Mouse (Mus musculus) MEL (cell line): Measurements from ENCODE around the gene Krtap16-3.

Experiments
- CTCF ChIP-seq, 3 experiments: IDR thresholded peaks in 2 of 3; conservative IDR thresholded peaks in 1 of 3; 2 replicates each; pipeline ENCODE4 v1.5.1; 2011 to 2012; ENCODE audit warnings: low read length in 3 of 3, low read depth in 2 of 3, mild to moderate bottlenecking in 2 of 3, improper control_type of control experiment in 1 of 3, inconsistent platforms in 1 of 3, mixed read lengths in 1 of 3, moderate library complexity in 1 of 3; ENCODE audit not compliant: control insufficient read depth in 1 of 3, insufficient read depth in 1 of 3, poor library complexity in 1 of 3, severe bottlenecking in 1 of 3
- JUND ChIP-seq: IDR thresholded peaks from 2 replicates; pipeline ENCODE4 v1.6.1; 2011; ENCODE audit warnings: low read depth, mild to moderate bottlenecking, improper control_type of control experiment, low read length
- POLR2A ChIP-seq, 2 experiments: IDR thresholded peaks; 2 replicates each; pipeline ENCODE4 v1.6.1; 2011 to 2012; ENCODE audit warnings: low read length in 2 of 2, mild to moderate bottlenecking in 2 of 2, control low read depth in 1 of 2, improper control_type of control experiment in 1 of 2, low read depth in 1 of 2, moderate library complexity in 1 of 2; ENCODE audit not compliant: control insufficient read depth in 1 of 2, insufficient read depth in 1 of 2, poor library complexity in 1 of 2
- POLR2AphosphoS2 ChIP-seq: IDR thresholded peaks from 2 replicates; pipeline ENCODE4 v1.6.1; 2011; ENCODE audit warnings: low read length, improper control_type of control experiment
- SIN3A ChIP-seq: IDR thresholded peaks from 2 replicates; pipeline ENCODE4 v1.6.1; 2012; ENCODE audit warnings: low read length, improper control_type of control experiment, inconsistent platforms
- USF2 ChIP-seq, 2 experiments: IDR thresholded peaks; 2 replicates each; pipeline ENCODE4 v1.6.1; 2011 to 2012; ENCODE audit warnings: improper control_type of control experiment in 2 of 2, low read length in 2 of 2, borderline replicate concordance in 1 of 2, inconsistent platforms in 1 of 2, low read depth in 1 of 2, mild to moderate bottlenecking in 1 of 2; ENCODE audit not compliant: insufficient read depth in 1 of 2
- ZC3H11A ChIP-seq: IDR thresholded peaks from 2 replicates; pipeline ENCODE4 v1.6.1; 2012; ENCODE audit warnings: low read depth, mild to moderate bottlenecking, inconsistent platforms, low read length, improper control_type of control experiment

DNA sequence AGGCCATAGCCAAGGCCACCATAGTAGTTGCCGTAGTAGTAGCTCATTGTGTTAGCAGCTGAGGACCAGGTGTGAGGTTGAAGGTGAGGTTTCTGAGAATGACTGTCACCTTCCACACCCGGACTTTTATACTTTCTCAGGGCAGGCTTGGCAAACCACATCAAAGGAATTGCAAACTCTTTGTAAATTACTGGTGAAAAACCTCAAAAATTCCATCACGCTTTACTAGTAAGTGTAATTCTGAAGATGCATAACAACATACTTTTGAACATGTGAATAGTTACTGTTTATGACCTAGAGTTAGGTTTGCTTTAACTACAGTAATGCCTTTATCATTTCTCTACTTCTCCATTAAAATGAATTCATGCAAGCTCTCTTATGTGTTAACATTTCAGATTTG lies 30.5 kb downstream of the Krtap16-3 start, which contains the start of gene Krtap19-9b:
- TF ChIP-seq POLR2A (IDR thresholded peaks at IDR 0.05; ENCODE audit: control insufficient read depth in 1 of 2, insufficient read depth in 1 of 2, low read depth in 1 of 2, low read length in 2 of 2, poor library complexity in 1 of 2), result no peak
- TF ChIP-seq ZC3H11A, result no peak
- no peak for TF ChIP-seq CTCF (IDR thresholded peaks at IDR 0.05 in 2 of 3, conservative IDR thresholded peaks at IDR 0.05 in 1 of 3; ENCODE audit: control insufficient read depth in 1 of 3, insufficient read depth in 1 of 3, low read depth in 2 of 3, low read length in 3 of 3, poor library complexity in 1 of 3, severe bottlenecking in 1 of 3)
- TF ChIP-seq JUND, result no peak
- TF ChIP-seq USF2 (IDR thresholded peaks at IDR 0.05; ENCODE audit: borderline replicate concordance in 1 of 2, insufficient read depth in 1 of 2, low read depth in 1 of 2, low read length in 2 of 2), result no peak
- no peak for TF ChIP-seq POLR2AphosphoS2
- TF ChIP-seq SIN3A, result no peak
